Mouse (Mus musculus): ENCODE measurements around the gene Irf2bpl.

DNA sequence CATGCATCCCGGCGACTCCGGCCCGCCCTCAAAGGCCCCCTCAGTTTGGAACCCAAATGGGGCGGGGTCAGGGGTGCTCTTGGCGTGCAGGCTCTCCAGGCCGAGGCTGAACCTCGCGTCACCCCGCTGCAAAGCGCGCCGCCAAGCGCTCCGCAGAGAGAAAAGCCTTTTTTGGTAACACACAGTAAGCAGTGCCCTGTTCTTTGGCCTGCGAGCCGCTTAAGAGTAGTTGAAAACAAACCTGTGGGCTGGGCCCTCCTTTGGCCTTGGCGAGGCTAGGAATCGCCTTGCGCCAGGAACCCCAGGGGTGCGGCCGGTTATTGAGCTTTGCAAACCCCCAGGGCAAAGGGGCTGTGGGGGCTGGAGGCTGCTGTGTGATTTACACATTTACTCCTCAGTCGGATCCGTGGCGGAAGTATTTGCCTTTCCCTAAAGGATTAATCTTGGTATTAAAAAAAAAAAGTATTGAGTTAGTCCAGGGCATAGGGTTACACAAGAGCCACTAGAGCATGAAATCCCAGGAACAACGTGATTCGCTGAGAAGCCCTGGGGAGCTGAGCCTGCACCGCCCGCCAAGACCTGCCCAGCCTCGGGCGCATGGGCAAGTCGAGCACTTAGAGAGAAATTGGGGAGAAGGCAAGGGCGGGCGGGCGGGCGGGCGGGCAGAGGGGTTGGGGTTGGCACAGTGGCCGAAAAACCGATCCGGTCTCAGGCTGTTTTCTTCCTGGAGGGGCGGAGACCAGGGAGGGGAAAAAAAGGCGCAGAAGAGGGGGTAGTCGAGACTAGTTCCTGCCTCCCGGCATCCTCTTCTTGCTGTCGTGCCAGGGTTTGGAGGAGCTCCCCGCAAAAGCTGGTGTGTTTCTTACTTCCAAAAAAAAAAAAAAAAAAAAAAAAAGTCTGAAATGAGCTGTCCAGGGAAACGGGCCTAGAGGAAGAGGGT, 3.8 kb upstream of the Irf2bpl start:
- TF ChIP-seq CTCF (IDR thresholded peaks at IDR 0.05; ENCODE audit: low read depth, low read length): peak; percentile 51
- 0 out of 2 replicates have a peak, but pooled peaks have one; percentile 21 for TF ChIP-seq POLR2A (IDR thresholded peaks at IDR 0.05; ENCODE audit: extremely low read depth, insufficient read depth, low read length)
